Mouse (Mus musculus) T-helper 1 cell (primary cell): ENCODE data around the gene 2010300C02Rik.

Experiments
- in situ Hi-C: fragments of 300-600 bp; cut with MboI, MseI; formaldehyde crosslinking; loops from one replicate; pipeline ENCODE4 v1.15.1; 2025; ENCODE audit warnings: high pct_unique_total_duplicates

2010300C02Rik gene

GRCm38 (mm10) chr1:37667386-37667785, 52.5 kb downstream of the 2010300C02Rik start:
- in situ Hi-C loops: no loop called here

GRCm38 (mm10) chr1:37666587-37666986, 53.3 kb downstream of the 2010300C02Rik start:
- in situ Hi-C loops: no loop called here

- in situ Hi-C loops: no loop called here
Observed at GRCm38 (mm10) chr1:37665539-37666323, 54.2 kb downstream of the 2010300C02Rik start.

GRCm38 (mm10) chr1:37664496-37664895, 55.4 kb downstream of the 2010300C02Rik start:
- in situ Hi-C loops: no loop called here

GRCm38 (mm10) chr1:37663606-37664005, 56.3 kb downstream of the 2010300C02Rik start:
- in situ Hi-C loops: no loop called here

- in situ Hi-C loops: no loop called here
Observed at GRCm38 (mm10) chr1:37656017-37656416, 63.9 kb downstream of the 2010300C02Rik start.

GRCm38 (mm10) chr1:37653992-37654391, 65.9 kb downstream of the 2010300C02Rik start:
- in situ Hi-C loops: no loop called here

- in situ Hi-C loops: no loop called here
Observed at GRCm38 (mm10) chr1:37647066-37647465, 72.8 kb downstream of the 2010300C02Rik start.

GRCm38 (mm10) chr1:37644501-37644900, 75.4 kb downstream of the 2010300C02Rik start:
- in situ Hi-C loops: no loop called here

GRCm38 (mm10) chr1:37643794-37644365, 76.0 kb downstream of the 2010300C02Rik start:
- in situ Hi-C loops: no loop called here

GRCm38 (mm10) chr1:37641361-37641760, 78.5 kb downstream of the 2010300C02Rik start:
- in situ Hi-C loops: no loop called here

- in situ Hi-C loops: loop anchor here (10.0 kb wide), 1 partner anchor 194 kb away; no protein-coding TSS in a partner anchor
Observed at GRCm38 (mm10) chr1:37639101-37639500, 80.8 kb downstream of the 2010300C02Rik start.

- in situ Hi-C loops: loop anchor here (10.0 kb wide), 1 partner anchor 194 kb away; no protein-coding TSS in a partner anchor
Observed at GRCm38 (mm10) chr1:37638560-37638959, 81.3 kb downstream of the 2010300C02Rik start.

GRCm38 (mm10) chr1:37637571-37637970, 82.3 kb downstream of the 2010300C02Rik start:
- in situ Hi-C loops: loop anchor here (10.0 kb wide), 1 partner anchor 193 kb away; no protein-coding TSS in a partner anchor

- in situ Hi-C loops: loop anchor here (10.0 kb wide), 1 partner anchor 192 kb away; no protein-coding TSS in a partner anchor
Observed at GRCm38 (mm10) chr1:37636824-37637223, 83.1 kb downstream of the 2010300C02Rik start.

GRCm38 (mm10) chr1:37636169-37636568, 83.7 kb downstream of the 2010300C02Rik start:
- in situ Hi-C loops: loop anchor here (10.0 kb wide), 1 partner anchor 191 kb away; no protein-coding TSS in a partner anchor

- in situ Hi-C loops: loop anchor here (10.0 kb wide), 1 partner anchor 191 kb away; no protein-coding TSS in a partner anchor
Observed at GRCm38 (mm10) chr1:37635716-37636115, 84.2 kb downstream of the 2010300C02Rik start.

GRCm38 (mm10) chr1:37634658-37635057, 85.2 kb downstream of the 2010300C02Rik start:
- in situ Hi-C loops: loop anchor here (5.0 to 10.0 kb wide), 2 partner anchors 190 to 362 kb away; no protein-coding TSS in a partner anchor

- in situ Hi-C loops: loop anchor here (5.0 to 10.0 kb wide), 2 partner anchors 189 to 361 kb away; no protein-coding TSS in a partner anchor
Observed at GRCm38 (mm10) chr1:37633516-37633915, 86.4 kb downstream of the 2010300C02Rik start.

GRCm38 (mm10) chr1:37632425-37632824, 87.5 kb downstream of the 2010300C02Rik start:
- in situ Hi-C loops: loop anchor here (5.0 to 10.0 kb wide), 2 partner anchors 188 to 360 kb away; no protein-coding TSS in a partner anchor

- in situ Hi-C loops: loop anchor here (5.0 to 10.0 kb wide), 2 partner anchors 187 to 359 kb away; no protein-coding TSS in a partner anchor
Observed at GRCm38 (mm10) chr1:37631456-37631855, 88.4 kb downstream of the 2010300C02Rik start.
